Mouse (Mus musculus): ENCODE measurements around the gene Hic1. TPM values are rescaled to one million over a fixed set of nuclear protein-coding genes. Genes with fewer than 3 reads are reported as not detected.

Hic1 gene
- polyA plus RNA-seq, 1 experiment from 2014 or later: 4.8 TPM

DNA sequence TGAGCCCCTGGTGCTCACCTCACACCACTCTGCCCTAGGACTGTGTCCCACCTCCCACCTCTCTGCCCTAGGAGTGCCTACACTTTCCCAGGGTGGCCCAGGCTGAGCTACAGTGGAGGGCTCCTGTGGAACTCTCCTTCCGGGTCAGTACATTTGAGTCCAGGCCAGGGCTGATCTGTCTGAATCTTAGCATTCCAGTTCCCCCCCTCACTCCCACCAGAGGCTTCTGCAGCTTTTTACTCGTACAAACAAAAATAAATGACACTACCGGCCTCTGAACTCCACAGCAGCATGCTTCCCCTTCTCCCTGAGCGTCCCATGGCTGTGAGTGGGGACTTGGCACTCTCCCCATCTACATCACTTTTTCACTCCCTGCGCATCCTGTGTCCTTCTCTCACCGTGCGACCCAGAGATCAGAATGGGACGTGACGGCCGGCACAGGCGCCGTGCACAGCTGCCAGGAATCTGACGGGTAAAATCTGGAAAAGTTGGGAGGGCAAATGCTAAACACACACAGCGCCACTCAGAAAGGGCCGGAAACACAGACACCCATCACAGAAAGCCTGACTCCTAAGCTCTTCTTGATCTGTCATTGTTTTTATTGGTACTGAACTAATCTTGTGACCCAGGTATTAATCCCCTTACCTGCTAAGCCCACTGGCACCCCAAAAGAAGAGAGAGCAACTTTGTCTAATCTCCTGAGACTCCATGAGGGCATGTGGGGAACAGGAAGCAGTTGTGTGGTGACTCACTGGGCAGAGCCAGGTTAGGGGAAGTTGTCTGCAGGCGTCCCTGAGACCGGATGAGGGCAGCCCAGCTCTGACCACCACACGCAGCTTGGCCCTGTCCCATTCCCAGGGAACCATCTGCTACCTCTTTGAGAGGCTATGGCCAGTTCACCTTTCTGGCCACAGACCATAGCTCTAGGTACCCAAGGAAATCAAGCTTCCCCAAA is 16.4 kb downstream of the Hic1 start:
- peaks cover 18% of the 10 kb centered on the region; the same call in 1 of the 2 replicates for H3K36me3 ChIP-seq
- no peak overlapping the region for H3K4me2 ChIP-seq (replicated peaks)
- no peak overlapping the region for H3K4me3 ChIP-seq
- H3K9me3 ChIP-seq: no peaks in the 10 kb centered on the region
- WGBS: 80% methylated on average over 18 of the region's 18 CpGs
- no peaks in the 10 kb centered on the region; the same call in 1 of the 2 replicates for H3K4me1 ChIP-seq
- H3K27ac ChIP-seq (replicated peaks): no peak overlapping the region
- no peaks in the 10 kb centered on the region for H3K27me3 ChIP-seq
- H3K9ac ChIP-seq (replicated peaks): no peak overlapping the region
- ATAC-seq (ENCODE audit: low FRiP score, low read depth): no peak

DNA sequence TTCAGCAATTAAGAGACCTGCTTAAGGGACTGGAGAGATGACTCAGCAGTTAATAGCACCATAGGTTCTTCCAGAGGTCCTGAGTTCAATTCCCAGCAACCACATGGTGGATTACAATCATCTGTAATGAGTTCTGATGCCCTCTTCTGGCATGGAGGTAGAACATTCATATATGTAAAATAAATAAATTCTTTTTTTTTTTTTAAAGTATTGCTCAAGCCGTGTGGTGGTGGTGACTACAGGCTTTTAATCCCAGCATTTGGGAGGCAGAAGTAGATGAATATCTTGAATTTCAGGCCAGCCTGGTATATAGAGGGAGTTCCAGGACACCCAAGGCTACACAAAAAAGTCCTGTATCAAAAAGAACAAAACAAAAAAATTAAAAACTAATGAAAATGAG is 19.0 kb downstream of the Hic1 start:
- ATAC-seq (ENCODE audit: low FRiP score, low read depth): no peak
- H3K4me3 ChIP-seq: no peak overlapping the region
- no peak overlapping the region for H3K9ac ChIP-seq (replicated peaks)
- peaks cover 4% of the 10 kb centered on the region; the same call in 1 of the 2 replicates for H3K4me1 ChIP-seq
- no peak overlapping the region for H3K27ac ChIP-seq (replicated peaks)
- no peaks in the 10 kb centered on the region for H3K27me3 ChIP-seq
- H3K9me3 ChIP-seq: no peaks in the 10 kb centered on the region
- H3K36me3 ChIP-seq: peaks cover 24% of the 10 kb centered on the region; the same call in 1 of the 2 replicates
- WGBS: 81% methylated on average over 1 of the region's 1 CpGs
- no peak overlapping the region for H3K4me2 ChIP-seq (replicated peaks)

- no peaks in the 10 kb centered on the region for H3K27me3 ChIP-seq
- no peak overlapping the region for H3K4me3 ChIP-seq
- H3K27ac ChIP-seq (replicated peaks): peak overlapping the region; percentile 43; the same call in 1 of the 2 replicates
- peaks cover 4% of the 10 kb centered on the region; the same call in 1 of the 2 replicates for H3K4me1 ChIP-seq
- peaks cover 41% of the 10 kb centered on the region for H3K36me3 ChIP-seq
- H3K4me2 ChIP-seq (replicated peaks): no peak overlapping the region
- ATAC-seq (ENCODE audit: low FRiP score, low read depth): no peak
- 92% methylated on average over 9 of the region's 11 CpGs for WGBS
- H3K9me3 ChIP-seq: no peaks in the 10 kb centered on the region
- no peak overlapping the region for H3K9ac ChIP-seq (replicated peaks)
These were observed 20.8 kb downstream of the Hic1 start for GRCm38 (mm10) chr11:75148332-75149035.

DNA sequence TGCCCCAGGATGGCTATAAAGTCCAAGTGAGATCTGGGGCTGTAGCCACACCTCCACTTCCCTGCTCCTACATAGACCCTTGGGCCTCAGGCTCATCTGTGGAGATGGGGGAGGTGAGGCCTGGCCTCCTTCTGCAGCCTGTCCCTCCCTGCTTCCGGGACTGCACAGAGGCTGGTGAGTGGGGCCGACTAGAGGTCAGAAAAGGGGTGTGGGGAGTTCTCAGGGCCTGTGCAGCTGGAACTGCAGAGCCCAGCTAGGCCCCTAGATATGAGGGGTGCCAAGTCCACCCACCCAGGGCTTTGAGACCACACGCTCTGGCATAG is 21.5 kb downstream of the Hic1 start:
- Histone ChIP-seq H3K9ac (replicated peaks) (no peak overlapping the region), H3K36me3 (peaks cover 48% of the 10 kb centered on the region), H3K4me1 (peaks cover 4% of the 10 kb centered on the region; the same call in 1 of the 2 replicates), H3K4me2 (replicated peaks) (no peak overlapping the region), H3K27me3 (no peaks in the 10 kb centered on the region), H3K27ac (replicated peaks) (peak overlapping the region; percentile 43), H3K9me3 (no peaks in the 10 kb centered on the region), H3K4me3 (no peak overlapping the region)
- WGBS: 60% methylated on average over 3 of the region's 3 CpGs
- no peak for ATAC-seq (ENCODE audit: low FRiP score, low read depth)

DNA sequence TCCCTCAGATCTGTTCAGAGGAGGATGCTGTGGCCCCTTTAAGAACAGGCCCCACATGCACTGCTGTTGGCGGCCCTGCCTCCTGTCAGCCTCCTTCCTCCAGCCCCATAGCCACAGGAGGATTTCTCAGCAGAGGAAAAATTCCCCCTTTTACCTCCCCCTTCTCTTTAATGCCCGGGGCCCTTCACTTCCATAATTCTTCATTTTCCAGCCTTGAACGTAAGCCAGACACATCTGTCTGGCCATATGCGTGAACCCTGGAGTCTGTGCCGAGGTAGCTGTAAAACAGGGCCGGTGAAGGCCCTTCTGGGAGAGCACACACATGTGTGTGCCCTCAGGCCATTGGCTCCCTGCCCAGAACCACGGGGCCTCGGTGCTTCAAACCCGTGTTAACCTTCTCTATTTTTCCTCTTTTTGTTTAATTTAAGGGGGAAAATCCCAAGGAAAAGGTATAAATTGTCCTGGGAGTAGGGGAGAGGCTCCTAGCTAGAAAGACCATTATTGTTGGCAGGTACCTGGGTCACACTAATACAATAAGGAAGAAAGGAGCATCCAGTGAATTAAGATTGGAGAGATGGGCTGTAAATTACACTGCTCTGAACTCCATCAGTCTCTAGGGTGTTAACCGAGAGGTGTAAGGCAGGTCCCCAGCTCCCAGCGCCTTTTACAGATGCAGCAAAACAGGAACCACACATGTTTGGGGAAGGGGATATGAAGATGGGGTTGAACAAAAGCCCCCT is 22.0 kb downstream of the Hic1 start:
- Histone ChIP-seq H3K4me1 (peaks cover 4% of the 10 kb centered on the region; the same call in 1 of the 2 replicates), H3K36me3 (peaks cover 52% of the 10 kb centered on the region), H3K9ac (replicated peaks) (no peak overlapping the region), H3K9me3 (no peaks in the 10 kb centered on the region), H3K27me3 (no peaks in the 10 kb centered on the region), H3K4me3 (no peak overlapping the region), H3K27ac (replicated peaks) (peak overlapping the region; percentile 43), H3K4me2 (replicated peaks) (no peak overlapping the region)
- 70% methylated on average over 11 of the region's 11 CpGs for WGBS
- ATAC-seq (ENCODE audit: low FRiP score, low read depth): no peak; the same call in 1 of the 2 replicates

GRCm38 (mm10) chr11:75145841-75146240 is 23.5 kb downstream of the Hic1 start:
- ATAC-seq (ENCODE audit: low FRiP score, low read depth): no peak
- Histone ChIP-seq H3K9me3 (no peaks in the 10 kb centered on the region), H3K4me2 (replicated peaks) (no peak overlapping the region), H3K9ac (replicated peaks) (no peak overlapping the region), H3K4me3 (no peak overlapping the region), H3K27ac (replicated peaks) (no peak overlapping the region), H3K4me1 (peaks cover 4% of the 10 kb centered on the region; the same call in 1 of the 2 replicates), H3K36me3 (peaks cover 52% of the 10 kb centered on the region), H3K27me3 (no peaks in the 10 kb centered on the region)
- 84% methylated on average over 2 of the region's 2 CpGs for WGBS

GRCm38 (mm10) chr11:75142749-75143148 is 26.6 kb downstream of the Hic1 start:
- Histone ChIP-seq H3K9me3 (no peaks in the 10 kb centered on the region), H3K4me2 (replicated peaks) (no peak overlapping the region)
- WGBS: 93% methylated on average over 4 of the region's 4 CpGs

GRCm38 (mm10) chr11:75141913-75142312 is 27.4 kb downstream of the Hic1 start:
- Histone ChIP-seq H3K4me3 (no peak overlapping the region), H3K4me1 (peaks cover 2% of the 10 kb centered on the region; the same call in 1 of the 2 replicates), H3K27me3 (no peaks in the 10 kb centered on the region), H3K4me2 (replicated peaks) (no peak overlapping the region), H3K9me3 (no peaks in the 10 kb centered on the region), H3K9ac (replicated peaks) (no peak overlapping the region), H3K36me3 (peaks cover 43% of the 10 kb centered on the region), H3K27ac (replicated peaks) (no peak overlapping the region)
- ATAC-seq (ENCODE audit: low FRiP score, low read depth): no peak
- 86% methylated on average over 1 of the region's 1 CpGs for WGBS

More at GRCm38 (mm10) chr11:75142749-75143148, 26.6 kb downstream of the Hic1 start:
- peaks cover 4% of the 10 kb centered on the region; the same call in 1 of the 2 replicates for H3K4me1 ChIP-seq
- H3K36me3 ChIP-seq: peaks cover 47% of the 10 kb centered on the region
- no peak overlapping the region for H3K9ac ChIP-seq (replicated peaks)
- H3K27me3 ChIP-seq: no peaks in the 10 kb centered on the region
- ATAC-seq (ENCODE audit: low FRiP score, low read depth): no peak
- no peak overlapping the region for H3K27ac ChIP-seq (replicated peaks)
- H3K4me3 ChIP-seq: no peak overlapping the region

DNA sequence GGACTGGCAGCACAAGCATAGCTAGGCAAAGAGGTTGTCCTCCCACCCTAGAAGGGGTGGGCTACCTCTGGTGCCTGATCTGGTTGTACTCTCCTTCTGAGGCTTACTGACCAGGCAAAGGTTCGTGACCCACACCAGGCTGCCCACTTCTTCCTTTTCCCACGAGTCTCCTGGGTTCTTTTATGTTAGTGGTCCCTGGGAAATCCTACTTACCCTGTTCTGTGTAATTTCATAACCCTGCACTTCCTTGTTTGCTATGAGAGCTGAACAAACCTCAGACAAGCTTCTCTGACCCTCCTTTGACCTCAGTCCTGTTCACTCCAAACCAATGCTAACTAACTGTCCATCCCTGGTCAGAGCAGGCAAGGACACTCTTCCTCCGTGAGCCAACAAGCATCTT is 28.3 kb downstream of the Hic1 start:
- no peak overlapping the region for H3K4me2 ChIP-seq (replicated peaks)
- no peaks in the 10 kb centered on the region for H3K4me1 ChIP-seq
- 79% methylated on average over 3 of the region's 3 CpGs for WGBS
- H3K27ac ChIP-seq (replicated peaks): no peak overlapping the region
- H3K9ac ChIP-seq (replicated peaks): no peak overlapping the region
- H3K36me3 ChIP-seq: peaks cover 41% of the 10 kb centered on the region
- no peaks in the 10 kb centered on the region for H3K9me3 ChIP-seq
- no peaks in the 10 kb centered on the region for H3K27me3 ChIP-seq
- H3K4me3 ChIP-seq: no peak overlapping the region
- ATAC-seq (ENCODE audit: low FRiP score, low read depth): no peak

DNA sequence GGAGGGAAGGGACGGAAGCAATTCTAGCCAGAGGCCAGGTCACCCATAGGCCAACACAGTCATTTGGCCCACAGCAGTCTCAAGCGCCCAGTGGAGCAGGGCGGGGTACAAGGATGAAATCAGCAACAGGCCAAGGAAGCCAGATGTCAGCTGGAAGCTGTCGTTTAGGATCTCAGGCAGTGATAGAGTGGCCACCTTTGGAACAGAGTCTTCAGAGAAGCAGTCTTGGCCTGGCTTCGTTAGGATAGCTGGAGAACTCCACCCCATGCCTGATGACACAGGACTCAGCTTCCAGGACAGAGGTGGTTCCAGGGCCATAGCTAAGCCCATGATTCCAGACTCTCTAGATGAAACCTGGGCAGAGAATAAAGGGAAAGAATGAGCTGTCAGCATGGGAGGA is 28.9 kb downstream of the Hic1 start:
- H3K4me2 ChIP-seq (replicated peaks): no peak overlapping the region
- H3K4me1 ChIP-seq: no peaks in the 10 kb centered on the region
- 87% methylated on average over 5 of the region's 5 CpGs for WGBS
- peaks cover 41% of the 10 kb centered on the region for H3K36me3 ChIP-seq
- ATAC-seq (ENCODE audit: low FRiP score, low read depth): no peak
- no peak overlapping the region for H3K27ac ChIP-seq (replicated peaks)
- H3K9me3 ChIP-seq: no peaks in the 10 kb centered on the region
- H3K4me3 ChIP-seq: no peak overlapping the region
- no peak overlapping the region for H3K9ac ChIP-seq (replicated peaks)
- H3K27me3 ChIP-seq: no peaks in the 10 kb centered on the region

DNA sequence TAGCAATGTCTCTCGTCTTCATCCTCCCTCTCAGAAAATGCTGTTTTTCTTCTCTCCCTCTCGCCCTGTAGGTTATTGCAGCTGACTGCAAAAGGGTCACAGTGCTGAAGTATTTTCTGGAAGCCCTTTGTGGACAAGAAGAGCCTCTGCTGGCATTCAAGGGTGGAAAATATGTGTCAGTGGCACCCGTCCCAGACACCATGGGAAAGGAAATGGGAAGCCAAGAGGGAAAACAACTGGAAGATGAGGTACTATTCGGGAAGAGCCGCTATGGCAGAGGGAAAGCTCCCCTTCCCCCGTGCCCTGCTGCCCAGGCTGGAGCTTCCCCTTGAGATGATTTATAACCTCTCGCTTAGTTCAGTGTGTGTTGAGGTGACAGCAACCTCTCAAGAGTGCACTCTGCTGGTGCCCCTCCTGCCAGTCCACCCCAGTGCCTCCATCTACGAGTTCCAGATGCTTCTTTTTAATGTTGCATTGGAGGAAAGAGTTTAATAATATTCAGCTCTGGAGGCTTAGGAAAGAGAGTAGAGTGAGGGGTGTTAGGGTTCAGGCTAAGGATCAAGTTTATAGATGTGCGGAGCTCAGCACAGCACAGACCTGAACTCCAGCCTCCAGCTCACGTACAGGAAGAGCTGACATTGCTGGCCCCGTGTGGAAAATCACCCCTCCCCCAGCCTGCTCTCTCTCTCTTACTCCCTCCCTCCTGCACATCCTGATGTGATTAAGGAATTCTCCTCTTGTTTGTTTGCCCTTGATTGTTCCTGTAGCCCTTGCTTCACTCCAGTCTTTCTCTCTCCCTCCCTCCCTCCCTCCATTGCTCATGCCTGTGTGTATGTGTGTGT is 30.0 kb downstream of the Hic1 start:
- no peak overlapping the region for H3K4me2 ChIP-seq (replicated peaks)
- ATAC-seq (ENCODE audit: low FRiP score, low read depth): no peak
- WGBS: 66% methylated on average over 11 of the region's 11 CpGs
- H3K36me3 ChIP-seq: peaks cover 33% of the 10 kb centered on the region
- H3K9me3 ChIP-seq: no peaks in the 10 kb centered on the region
- no peaks in the 10 kb centered on the region for H3K27me3 ChIP-seq
- H3K9ac ChIP-seq (replicated peaks): no peak overlapping the region
- H3K4me1 ChIP-seq: no peaks in the 10 kb centered on the region
- H3K4me3 ChIP-seq: no peak overlapping the region
- peak overlapping the region; percentile 20; the same call in 1 of the 2 replicates for H3K27ac ChIP-seq (replicated peaks)
